Mouse (Mus musculus): ENCODE results near the gene Hbq1b.

DNA sequence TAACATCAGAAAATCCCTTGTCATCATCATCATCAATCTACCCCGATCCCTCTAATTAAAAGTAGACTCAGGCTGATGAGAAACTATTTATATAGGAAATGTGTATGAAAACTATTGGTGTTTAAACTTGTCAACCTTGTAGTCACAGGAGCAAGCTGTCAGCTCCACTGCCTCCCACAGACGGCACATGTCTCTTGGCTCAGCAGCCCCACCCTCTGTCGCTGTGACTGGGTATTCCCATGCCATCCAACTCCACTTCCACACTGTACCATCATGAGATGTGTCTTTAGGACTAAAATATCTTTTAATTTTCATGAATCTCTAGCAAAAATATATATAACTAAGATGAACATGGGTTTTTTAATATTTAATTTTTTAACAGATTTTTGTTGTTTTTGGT, 38.4 kb upstream of the Hbq1b start:
- TF ChIP-seq CTCF (IDR thresholded peaks at IDR 0.05; ENCODE audit: extremely low read depth, insufficient read depth, low read length), result no peak
- TF ChIP-seq POLR2A (IDR thresholded peaks at IDR 0.05; ENCODE audit: extremely low read depth, insufficient read depth, low read length), result no peak
